Mouse (Mus musculus) layer of hippocampus, adult 11-12 months (tissue): ENCODE results near the gene Ubac2.
A peak's percentile ranks its signal among the peaks of the same experiment; 100 is the strongest.
"Not testable (repeated sequence)": the region's sequence is repeated elsewhere in the genome, so short reads cannot be mapped to it uniquely, and the experiment has no call there.

Source experiments
- DNase-seq: peaks from one replicate; pipeline ENCODE4 v3.0.0; 2022; ENCODE audit warnings: low spot score

The Ubac2 gene

DNA sequence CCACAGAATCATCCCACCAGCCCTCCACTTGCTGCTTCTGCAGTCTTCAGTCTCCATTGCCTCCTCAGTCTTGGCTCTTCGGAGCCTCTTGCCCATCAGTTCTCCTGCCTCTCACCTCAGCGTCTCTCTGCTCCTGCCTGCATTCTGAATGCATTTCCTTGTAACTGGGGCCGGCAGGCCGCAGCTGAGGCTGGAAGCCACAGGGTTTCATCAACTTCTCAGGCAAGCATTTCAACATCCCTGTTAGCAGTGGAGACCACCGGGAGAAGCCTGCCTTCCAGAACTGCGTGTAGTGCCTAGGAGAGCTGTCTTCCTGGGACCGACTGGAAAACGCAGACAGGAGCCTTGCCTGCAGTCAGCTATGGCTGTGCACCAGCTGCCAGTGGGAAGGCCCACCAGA lies 169.4 kb downstream of the Ubac2 start:
- no peak for DNase-seq

DNA sequence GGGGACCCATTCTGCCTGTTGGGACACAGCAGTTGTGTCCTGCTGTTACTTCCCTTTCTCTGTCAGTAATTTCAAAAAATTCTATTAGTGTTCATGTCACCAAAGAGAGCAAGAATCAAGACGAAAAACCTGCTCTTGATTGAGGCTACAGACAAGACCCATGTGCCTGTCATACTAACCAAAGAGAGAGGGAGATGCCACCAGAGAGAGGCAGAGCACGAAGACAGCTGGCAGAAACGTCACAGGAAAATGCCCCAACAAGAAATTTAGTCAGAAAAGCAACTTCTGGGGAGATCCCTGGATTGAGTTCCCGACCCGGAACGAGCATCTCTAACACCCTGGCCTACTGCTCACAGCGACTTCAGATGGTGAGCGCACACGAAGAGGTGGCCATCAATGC lies 170.4 kb downstream of the Ubac2 start:
- no peak for DNase-seq

DNA sequence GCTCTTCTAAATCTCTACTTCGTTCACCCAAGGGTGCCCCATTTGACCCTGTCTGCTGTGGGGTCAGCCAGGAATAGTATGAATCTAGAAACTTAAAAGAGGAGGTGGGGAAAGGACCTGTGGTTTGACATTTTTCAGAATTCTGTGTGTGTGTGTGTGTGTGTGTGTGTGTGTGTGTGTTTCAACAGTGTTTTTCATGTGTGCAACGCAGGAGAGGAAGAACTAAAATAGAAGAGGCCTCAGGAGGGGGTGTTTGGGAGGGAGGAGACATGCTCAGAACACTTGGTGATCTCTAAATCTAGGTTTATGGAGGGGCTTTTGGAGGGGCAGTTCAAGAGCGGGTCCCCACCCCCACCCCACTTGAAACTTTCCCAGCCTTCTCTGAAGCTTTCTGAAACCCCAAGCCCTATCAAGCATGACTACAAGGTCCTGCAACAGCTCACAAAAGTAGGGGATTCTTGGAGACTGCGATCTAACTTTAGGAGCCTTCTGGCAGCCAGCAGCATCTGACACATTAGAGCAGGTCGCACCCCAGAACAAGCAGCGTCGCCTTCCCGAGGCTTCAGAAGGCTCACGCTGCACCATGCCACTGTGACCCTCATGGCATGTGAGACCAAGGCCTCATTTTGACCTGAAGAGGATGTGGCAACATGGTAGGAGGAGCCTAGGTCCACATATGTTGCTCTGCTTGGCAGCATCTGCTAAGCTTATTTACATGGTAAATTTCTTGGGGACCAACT lies 174.6 kb downstream of the Ubac2 start:
- DNase-seq: no peak

DNA sequence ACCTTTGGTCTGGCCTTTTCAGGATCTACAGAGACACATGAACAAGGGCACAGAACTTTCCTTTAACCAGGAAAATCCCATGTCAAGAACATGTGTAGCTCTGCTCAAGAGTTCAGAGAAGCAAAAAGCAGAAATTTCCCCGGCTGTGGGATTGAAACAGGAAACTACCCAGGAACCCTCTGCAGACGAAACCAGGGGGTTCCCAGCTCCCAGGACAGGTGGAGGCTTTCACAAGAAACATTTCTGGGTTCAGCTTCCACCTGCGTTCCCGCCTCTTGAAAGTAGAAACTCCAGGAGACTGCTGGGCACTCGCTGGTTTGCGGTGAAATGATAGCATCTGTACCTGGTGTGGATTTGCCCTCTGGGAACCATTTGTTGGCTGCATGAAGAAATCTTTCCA lies 178.5 kb downstream of the Ubac2 start:
- no peak for DNase-seq

DNA sequence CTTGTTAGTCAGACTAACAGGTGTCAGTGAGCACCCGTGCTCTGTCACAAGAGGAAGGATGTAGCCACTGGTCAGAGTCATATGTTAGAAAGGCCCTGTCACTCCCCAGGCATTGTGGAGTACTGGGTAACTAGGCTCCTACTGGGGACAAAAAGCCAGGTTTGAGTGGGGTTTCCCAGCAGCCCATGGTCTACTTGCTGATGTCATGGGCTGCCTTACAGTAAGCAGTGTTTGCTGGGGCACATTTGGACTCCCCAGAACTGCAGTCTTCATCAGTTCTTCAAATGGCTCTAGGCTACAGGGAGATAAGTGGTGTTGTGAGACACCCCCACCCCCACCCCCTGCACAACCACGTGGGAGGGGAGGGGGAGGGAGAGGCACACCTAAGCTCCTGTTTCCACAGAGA lies 179.5 kb downstream of the Ubac2 start:
- no peak for DNase-seq

DNA sequence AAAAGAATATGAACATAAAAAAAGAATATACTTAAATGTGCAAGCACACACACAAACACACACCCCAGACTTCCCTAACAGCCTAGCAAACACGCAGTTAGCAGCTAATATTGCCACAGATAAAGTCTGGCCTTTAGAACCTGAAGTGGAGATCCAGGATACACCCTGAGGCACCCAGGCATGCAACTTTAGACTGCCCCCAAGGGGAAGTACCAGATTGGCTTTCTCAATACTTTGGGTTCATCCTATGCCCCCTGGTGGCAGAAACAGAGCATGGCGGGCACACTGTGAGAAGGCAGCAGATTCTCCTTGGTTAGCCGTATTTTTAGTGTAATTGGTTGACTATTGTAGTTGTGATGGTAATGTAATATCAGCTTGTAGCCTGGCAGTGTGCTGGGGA lies 182.2 kb downstream of the Ubac2 start:
- peak; percentile 87 for DNase-seq

DNA sequence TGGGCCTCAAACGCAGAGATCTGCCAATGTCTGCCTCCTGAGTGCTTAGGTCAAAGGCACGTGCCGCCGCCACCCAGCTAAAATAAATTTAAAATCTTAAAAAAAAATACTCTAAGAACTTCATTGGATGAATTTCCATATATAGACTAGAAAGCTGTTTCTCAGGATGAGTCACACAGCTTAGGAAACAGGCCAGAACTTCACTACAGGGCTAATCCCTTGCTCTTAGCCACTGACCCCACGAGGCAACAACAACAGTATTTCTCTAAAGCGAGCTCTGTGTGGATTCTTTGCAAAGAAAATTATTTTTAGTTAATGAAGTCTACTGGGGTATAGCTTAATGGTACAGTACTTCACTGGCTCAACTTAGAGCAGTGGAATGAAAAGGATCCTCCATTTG lies 183.0 kb downstream of the Ubac2 start:
- no peak for DNase-seq

DNA sequence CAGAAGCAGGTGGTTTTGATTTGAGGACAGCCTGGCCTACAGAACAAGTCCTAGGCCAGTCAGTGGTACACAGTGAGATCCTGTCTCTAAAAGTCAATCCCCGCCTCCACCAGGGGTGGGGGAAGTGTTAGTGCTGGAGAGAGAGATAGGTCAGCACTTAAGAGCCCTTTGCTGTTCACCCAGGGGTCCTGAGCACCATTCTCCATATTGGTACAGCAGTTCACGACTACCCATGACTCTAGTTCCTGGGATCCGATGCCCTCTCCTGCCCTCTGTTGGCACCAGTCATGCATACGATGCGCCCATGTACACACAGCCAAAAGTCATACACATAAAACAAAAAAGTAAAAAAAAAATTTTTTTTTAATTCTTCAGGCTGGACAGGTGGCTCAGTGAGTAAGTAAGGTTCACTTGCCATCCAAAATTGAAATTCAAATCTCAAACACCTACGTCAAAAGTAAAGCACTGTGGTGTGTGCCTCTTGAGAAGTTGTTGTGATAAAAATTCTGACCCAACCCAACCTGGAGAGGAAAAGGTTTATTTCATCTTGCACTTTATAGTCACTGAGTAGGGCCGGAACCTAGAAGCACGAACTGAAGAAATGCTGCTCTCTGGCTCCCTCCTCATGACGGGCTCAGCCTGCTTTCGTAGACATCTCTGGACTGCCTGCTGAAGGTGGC lies 184.1 kb downstream of the Ubac2 start:
- DNase-seq: no peak

DNA sequence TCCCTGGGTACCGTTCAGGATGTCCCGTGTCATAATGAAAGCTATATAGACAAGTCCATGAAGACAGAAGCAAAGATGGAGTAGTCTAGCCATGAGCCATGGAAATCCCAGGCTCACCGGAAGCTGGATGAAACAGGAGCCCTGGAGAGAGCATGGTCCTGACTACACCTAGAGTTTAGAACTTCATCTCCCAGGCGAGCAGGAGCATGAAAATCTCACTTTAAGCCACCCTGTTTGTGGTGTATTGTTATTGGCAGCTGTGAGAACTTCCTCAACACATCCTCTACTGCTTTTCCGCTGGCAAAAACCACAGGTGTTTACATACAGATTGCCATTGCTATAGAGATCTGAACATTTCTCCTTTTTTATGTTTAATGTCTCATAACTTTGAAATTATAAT lies 185.2 kb downstream of the Ubac2 start:
- no peak for DNase-seq

DNA sequence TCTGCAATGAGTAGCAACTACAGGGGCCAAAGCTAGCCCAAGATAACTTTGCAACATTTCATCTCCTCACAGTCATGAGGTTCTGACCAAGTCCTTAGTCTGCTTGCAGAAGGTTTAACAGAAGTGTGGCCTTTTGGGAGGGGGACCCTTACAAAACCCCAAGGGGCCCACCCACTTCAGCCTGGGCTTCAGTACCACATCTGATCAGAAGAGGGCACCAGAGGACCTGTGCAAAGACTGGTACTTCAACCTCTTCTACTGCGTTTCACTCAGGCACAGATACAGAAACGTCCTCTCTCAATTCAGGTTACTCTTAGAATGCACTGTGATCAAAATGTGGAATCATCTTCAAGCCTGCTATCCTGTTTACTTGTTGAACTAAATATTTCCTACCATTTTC lies 186.1 kb downstream of the Ubac2 start:
- DNase-seq: peak; percentile 68

DNA sequence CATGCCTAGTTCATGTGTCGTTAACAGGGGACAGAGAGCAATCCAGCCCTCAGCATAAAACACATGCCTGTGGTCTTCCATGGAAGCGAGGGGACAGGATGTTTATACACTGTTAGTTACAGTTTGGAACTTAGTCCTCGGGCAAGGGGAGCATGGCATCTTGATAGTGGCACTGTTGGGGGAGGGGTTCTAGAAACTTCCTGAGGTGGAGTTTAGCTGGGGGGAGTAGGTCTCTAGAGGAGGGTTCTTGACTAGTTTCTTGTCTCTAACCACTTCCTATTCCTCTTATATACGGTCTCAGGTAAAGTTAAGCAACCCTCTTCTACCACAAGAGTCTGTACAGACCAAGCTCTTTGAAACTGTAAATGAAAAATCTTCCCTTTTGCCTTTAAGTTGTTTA lies 187.8 kb downstream of the Ubac2 start:
- no peak for DNase-seq

DNA sequence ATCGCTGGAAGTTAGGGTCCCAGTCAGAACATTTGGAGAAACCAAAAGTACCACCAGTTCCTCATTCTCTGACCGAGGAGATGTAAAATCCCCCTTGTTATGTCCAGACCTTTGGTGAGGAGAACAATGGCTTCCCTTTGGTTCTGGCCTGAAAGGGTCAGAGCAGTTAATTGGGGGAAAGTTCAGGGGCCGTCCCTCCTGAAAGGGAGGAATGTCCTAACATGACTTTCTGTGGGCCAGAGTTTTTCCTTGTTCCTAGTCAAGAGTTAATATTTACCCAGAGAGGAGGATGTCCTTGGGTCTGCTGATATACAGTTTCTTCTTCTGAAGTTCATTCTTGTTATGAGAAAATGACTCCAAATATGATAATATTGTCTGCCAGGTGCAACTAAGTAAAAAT lies 189.6 kb downstream of the Ubac2 start:
- DNase-seq: not testable (repeated sequence)

DNA sequence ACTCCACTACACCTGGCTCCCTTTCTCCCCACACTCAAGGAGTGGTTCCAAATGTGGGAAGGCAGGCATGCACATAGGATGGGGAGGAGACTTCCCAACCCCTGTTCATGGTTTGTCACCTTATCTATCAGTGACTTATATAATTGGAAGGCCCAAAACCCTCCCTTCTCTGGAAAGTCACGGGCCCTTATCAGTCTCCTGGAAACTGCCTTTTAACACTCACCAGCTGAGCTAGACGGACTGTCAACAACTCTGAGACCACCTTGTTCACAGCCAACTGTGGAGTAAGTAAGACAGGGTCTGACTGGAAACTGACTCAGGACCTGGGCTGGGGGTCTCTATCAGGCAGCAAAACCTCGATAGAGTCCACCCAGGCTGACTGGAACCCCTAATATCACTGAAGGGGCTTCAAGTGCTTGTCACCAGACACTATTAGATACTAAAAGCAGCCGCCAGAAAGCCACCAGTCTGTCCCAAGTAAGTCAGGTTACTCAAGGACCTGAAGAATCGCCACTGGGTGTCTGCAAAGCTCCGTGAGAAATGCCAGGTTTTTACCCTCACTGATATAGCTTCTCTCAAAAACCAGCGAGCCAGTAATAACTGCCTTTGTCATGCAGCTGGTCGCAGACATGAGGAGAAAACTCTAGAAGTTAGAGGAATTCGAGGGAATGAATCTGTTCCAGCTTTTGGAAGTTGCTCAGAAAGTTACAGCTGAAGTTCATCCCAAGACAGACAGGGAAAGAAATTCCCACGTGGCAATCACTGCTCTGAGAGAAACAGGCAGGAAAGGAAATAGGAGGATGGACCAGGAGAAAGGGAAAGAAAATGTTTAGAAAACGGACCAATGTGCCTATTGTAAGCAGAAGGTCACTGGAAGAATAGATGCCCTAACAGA lies 190.6 kb downstream of the Ubac2 start:
- no peak for DNase-seq

DNA sequence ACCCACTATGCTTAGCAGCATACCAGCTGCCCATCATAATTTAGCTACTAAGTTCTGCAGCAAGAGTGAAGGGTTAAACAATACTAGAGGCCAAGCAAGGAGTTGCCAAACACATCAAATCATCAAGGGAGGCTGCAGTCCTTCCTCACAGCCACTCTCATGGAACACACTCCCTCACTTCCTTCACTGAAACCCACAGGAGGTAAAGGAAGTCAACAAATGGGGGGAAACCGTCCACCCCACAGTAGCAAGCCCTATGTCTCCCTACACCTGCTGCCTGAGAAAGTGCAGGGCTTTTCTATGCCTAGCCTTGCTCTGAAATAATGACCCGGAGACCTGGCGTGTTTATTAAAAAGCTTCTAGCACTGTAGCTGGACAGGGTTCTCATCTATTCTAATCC lies 191.5 kb downstream of the Ubac2 start:
- DNase-seq: no peak
